Mouse (Mus musculus) ES-E14 (cell line): ENCODE measurements at regions not wholly inside any gene's neighbourhood (a gene's known extent, or its start where the extent isn't known, plus 50 kb on each side); places are given as distances from the start of the nearest gene placed in this dataset.

Source experiments
- CHD2 ChIP-seq: IDR thresholded peaks from 2 replicates; pipeline ENCODE4 v1.6.1; 2014; ENCODE audit warnings: mild to moderate bottlenecking, low read depth, low read length, inconsistent platforms
- HCFC1 ChIP-seq: IDR thresholded peaks from 2 replicates; pipeline ENCODE4 v1.6.1; 2012; ENCODE audit warnings: low read length, inconsistent platforms, borderline replicate concordance; ENCODE audit not compliant: insufficient read depth
- MAFK ChIP-seq: IDR thresholded peaks from 2 replicates; pipeline ENCODE4 v1.6.1; 2014; ENCODE audit warnings: mild to moderate bottlenecking, low read depth, low read length, inconsistent platforms; ENCODE audit not compliant: insufficient read depth
- ZC3H11A ChIP-seq: IDR thresholded peaks from 2 replicates; pipeline ENCODE4 v1.6.1; 2012; ENCODE audit warnings: low read depth, mild to moderate bottlenecking, inconsistent platforms, low read length, borderline replicate concordance

GRCm38 (mm10) chr10:97282841-97283496 is 196.4 kb upstream of the Dcn start:
- TF ChIP-seq MAFK (no peak), ZC3H11A (no peak), HCFC1 (no peak), CHD2 (no peak)
